Mouse (Mus musculus): Measurements from ENCODE around the gene Gm11444.

DNA sequence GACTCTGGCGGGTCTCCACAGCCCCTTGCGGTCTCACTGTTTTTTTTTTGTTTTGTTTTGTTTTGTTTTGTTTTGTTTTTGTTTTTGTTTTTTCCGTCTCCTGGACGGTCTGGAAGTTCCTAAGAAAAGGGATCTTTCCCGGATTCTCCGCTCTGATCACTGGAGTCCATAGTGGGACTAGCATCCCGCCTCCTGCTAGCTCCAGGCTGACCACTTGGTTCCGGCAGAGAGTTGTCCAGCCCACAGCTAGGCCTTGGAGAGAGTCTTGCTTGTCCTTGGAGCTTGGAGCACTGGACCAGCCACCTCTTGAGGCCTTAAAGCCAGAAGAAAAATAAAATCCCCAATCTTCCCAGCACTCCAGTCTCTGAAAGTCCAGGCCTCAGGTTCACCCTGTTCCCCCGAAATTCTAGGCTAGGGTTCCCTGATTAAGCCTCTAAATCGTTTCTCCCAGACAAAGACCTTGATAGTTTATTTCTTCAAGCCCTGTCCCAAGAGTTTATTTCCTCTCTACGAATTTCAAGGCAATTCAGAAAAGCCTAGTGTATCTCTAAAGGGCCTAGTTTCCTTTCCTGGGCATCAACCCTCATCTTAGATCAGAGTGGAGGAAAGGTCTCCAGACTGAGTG, 16.3 kb downstream of the Gm11444 start:
- TF ChIP-seq POLR2A (IDR thresholded peaks at IDR 0.05; ENCODE audit: control insufficient read depth, low read depth, low read length), result no peak
- no peak for TF ChIP-seq CTCF (IDR thresholded peaks at IDR 0.05; ENCODE audit: control insufficient read depth, insufficient read depth, insufficient replicate concordance, low read depth, low read length)

All from testis, adult 2 months (tissue).